Mouse (Mus musculus): Measurements from ENCODE around the gene Zdhhc19. TPM values are rescaled to one million over a fixed set of nuclear protein-coding genes. Genes with fewer than 3 reads are reported as not detected.

Zdhhc19 gene
- total RNA-seq, 1 experiment: not detected

GRCm38 (mm10) chr16:32464908-32465307 lies 31.2 kb upstream of the Zdhhc19 start:
- H3K36me3 ChIP-seq (ENCODE audit: control insufficient read depth, insufficient read depth, low read length, poor library complexity, severe bottlenecking): peaks cover 5% of the 10 kb centered on the region
- no peak overlapping the region for H3K27ac ChIP-seq (ENCODE audit: insufficient read depth, low read depth, low read length, poor library complexity, severe bottlenecking)
- no peak for TF ChIP-seq HCFC1 (IDR thresholded peaks at IDR 0.05; ENCODE audit: borderline replicate concordance, insufficient read depth, low read length)
- TF ChIP-seq ZNF384 (IDR thresholded peaks at IDR 0.05; ENCODE audit: low read depth, low read length): 0 out of 2 replicates have a peak, but pooled peaks have one; percentile 41
- TF ChIP-seq MAFK (IDR thresholded peaks at IDR 0.05; ENCODE audit: insufficient read depth, low read depth, low read length): no peak
- in situ Hi-C loops (cut with MboI; ENCODE audit: low sequenced_read_pairs in 2 of 2, unreplicated experiment in 2 of 2): no loop called here
- no peak overlapping the region for H3K9ac ChIP-seq (ENCODE audit: insufficient read depth, low read depth, low read length, poor library complexity, severe bottlenecking)
- H3K4me1 ChIP-seq (ENCODE audit: control insufficient read depth in 2 of 2, insufficient read depth in 2 of 2, low read length in 2 of 2, poor library complexity in 1 of 2): peaks cover 0 to 3% of the 10 kb centered on the region in 2 experiments; a peak in 1 of 4 replicates
- H3K9me3 ChIP-seq (ENCODE audit: control insufficient read depth, insufficient read depth, low read depth, low read length): no peaks in the 10 kb centered on the region
- H3K4me3 ChIP-seq (ENCODE audit: insufficient read depth in 1 of 2, low read depth in 1 of 2, low read length in 2 of 2, poor library complexity in 1 of 2, severe bottlenecking in 1 of 2): no peak overlapping the region
- no peak for DNase-seq (ENCODE audit: low read depth, low spot score)

- Histone ChIP-seq H3K36me3 (ENCODE audit: control insufficient read depth, insufficient read depth, low read length, poor library complexity, severe bottlenecking) (peaks cover 2% of the 10 kb centered on the region), H3K9ac (ENCODE audit: insufficient read depth, low read depth, low read length, poor library complexity, severe bottlenecking) (no peak overlapping the region), H3K4me1 (ENCODE audit: control insufficient read depth in 2 of 2, insufficient read depth in 2 of 2, low read length in 2 of 2, poor library complexity in 1 of 2) (no peaks in the 10 kb centered on the region), H3K9me3 (ENCODE audit: control insufficient read depth, insufficient read depth, low read depth, low read length) (no peaks in the 10 kb centered on the region), H3K27ac (ENCODE audit: insufficient read depth, low read depth, low read length, poor library complexity, severe bottlenecking) (no peak overlapping the region), H3K4me3 (ENCODE audit: insufficient read depth in 1 of 2, low read depth in 1 of 2, low read length in 2 of 2, poor library complexity in 1 of 2, severe bottlenecking in 1 of 2) (no peak overlapping the region)
- TF ChIP-seq HCFC1 (IDR thresholded peaks at IDR 0.05; ENCODE audit: borderline replicate concordance, insufficient read depth, low read length) (no peak), ZC3H11A (IDR thresholded peaks at IDR 0.05; ENCODE audit: borderline replicate concordance, low read depth, low read length) (no peak), ZNF384 (IDR thresholded peaks at IDR 0.05; ENCODE audit: low read depth, low read length) (no peak), CHD2 (IDR thresholded peaks at IDR 0.05; ENCODE audit: low read depth, low read length) (no peak), MAFK (IDR thresholded peaks at IDR 0.05; ENCODE audit: insufficient read depth, low read depth, low read length) (no peak)
- in situ Hi-C loops (cut with MboI; ENCODE audit: low sequenced_read_pairs in 2 of 2, unreplicated experiment in 2 of 2): no loop called here
- no peak for DNase-seq (ENCODE audit: low read depth, low spot score)
Observed at GRCm38 (mm10) chr16:32468488-32468887, 27.6 kb upstream of the Zdhhc19 start.

GRCm38 (mm10) chr16:32469404-32470105 lies 26.5 kb upstream of the Zdhhc19 start:
- H3K4me1 ChIP-seq (ENCODE audit: control insufficient read depth in 2 of 2, insufficient read depth in 2 of 2, low read length in 2 of 2, poor library complexity in 1 of 2): no peaks in the 10 kb centered on the region
- in situ Hi-C loops (cut with MboI; ENCODE audit: low sequenced_read_pairs in 2 of 2, unreplicated experiment in 2 of 2): no loop called here
- no peak overlapping the region for H3K4me3 ChIP-seq (ENCODE audit: insufficient read depth in 1 of 2, low read depth in 1 of 2, low read length in 2 of 2, poor library complexity in 1 of 2, severe bottlenecking in 1 of 2)
- TF ChIP-seq CHD2 (IDR thresholded peaks at IDR 0.05; ENCODE audit: low read depth, low read length): no peak
- no peak for TF ChIP-seq HCFC1 (IDR thresholded peaks at IDR 0.05; ENCODE audit: borderline replicate concordance, insufficient read depth, low read length)
- TF ChIP-seq MAFK (IDR thresholded peaks at IDR 0.05; ENCODE audit: insufficient read depth, low read depth, low read length): no peak
- no peak for TF ChIP-seq ZC3H11A (IDR thresholded peaks at IDR 0.05; ENCODE audit: borderline replicate concordance, low read depth, low read length)
- TF ChIP-seq ZNF384 (IDR thresholded peaks at IDR 0.05; ENCODE audit: low read depth, low read length): no peak
- H3K27ac ChIP-seq (ENCODE audit: insufficient read depth, low read depth, low read length, poor library complexity, severe bottlenecking): no peak overlapping the region
- H3K9ac ChIP-seq (ENCODE audit: insufficient read depth, low read depth, low read length, poor library complexity, severe bottlenecking): no peak overlapping the region
- peaks cover 2% of the 10 kb centered on the region for H3K36me3 ChIP-seq (ENCODE audit: control insufficient read depth, insufficient read depth, low read length, poor library complexity, severe bottlenecking)
- DNase-seq (ENCODE audit: low read depth, low spot score): no peak
- H3K9me3 ChIP-seq (ENCODE audit: control insufficient read depth, insufficient read depth, low read depth, low read length): no peaks in the 10 kb centered on the region

DNA sequence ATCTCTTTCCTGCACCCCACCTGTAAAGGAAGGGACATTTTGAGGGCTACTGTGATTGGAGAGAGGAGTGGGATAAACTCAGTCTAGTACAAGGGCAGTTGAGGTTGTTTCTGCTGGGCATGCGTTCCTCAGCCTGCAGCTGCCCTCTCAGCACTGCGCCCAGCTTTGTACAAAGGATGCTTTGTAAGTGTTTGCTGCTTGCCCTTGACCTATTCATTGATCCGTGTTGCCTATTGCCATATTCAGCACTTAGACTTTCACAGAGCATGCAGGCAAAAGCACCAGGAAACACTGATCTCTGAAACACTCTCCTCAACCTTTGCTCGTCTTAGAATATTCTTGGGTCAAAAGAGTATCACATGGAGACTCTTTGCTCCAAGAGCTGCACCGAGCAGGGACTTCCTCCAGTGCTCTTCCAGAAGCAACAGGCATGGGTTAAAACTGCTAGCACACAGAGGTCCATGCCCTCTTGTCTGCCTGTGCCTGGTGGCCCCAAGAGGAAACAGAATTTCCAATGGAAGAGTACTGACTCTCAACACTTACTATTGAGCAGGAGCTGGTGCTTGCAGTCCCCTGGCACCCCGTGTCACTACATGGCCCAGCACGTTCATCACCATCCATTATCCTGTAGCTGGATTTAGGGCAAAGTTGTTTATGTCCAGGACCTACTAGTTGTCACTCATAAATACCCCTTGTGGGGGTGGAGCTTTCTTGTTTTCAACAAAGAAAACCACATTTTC lies 23.6 kb upstream of the Zdhhc19 start:
- Histone ChIP-seq H3K36me3 (ENCODE audit: control insufficient read depth, insufficient read depth, low read length, poor library complexity, severe bottlenecking) (no peaks in the 10 kb centered on the region), H3K9ac (ENCODE audit: insufficient read depth, low read depth, low read length, poor library complexity, severe bottlenecking) (no peak overlapping the region), H3K4me3 (ENCODE audit: insufficient read depth in 1 of 2, low read depth in 1 of 2, low read length in 2 of 2, poor library complexity in 1 of 2, severe bottlenecking in 1 of 2) (no peak overlapping the region), H3K9me3 (ENCODE audit: control insufficient read depth, insufficient read depth, low read depth, low read length) (no peaks in the 10 kb centered on the region), H3K27ac (ENCODE audit: insufficient read depth, low read depth, low read length, poor library complexity, severe bottlenecking) (no peak overlapping the region), H3K4me1 (ENCODE audit: control insufficient read depth in 2 of 2, insufficient read depth in 2 of 2, low read length in 2 of 2, poor library complexity in 1 of 2) (no peaks in the 10 kb centered on the region)
- in situ Hi-C loops (cut with MboI; ENCODE audit: low sequenced_read_pairs in 2 of 2, unreplicated experiment in 2 of 2): no loop called here
- no peak for TF ChIP-seq ZC3H11A (IDR thresholded peaks at IDR 0.05; ENCODE audit: borderline replicate concordance, low read depth, low read length)
- TF ChIP-seq CHD2 (IDR thresholded peaks at IDR 0.05; ENCODE audit: low read depth, low read length): no peak
- no peak for TF ChIP-seq ZNF384 (IDR thresholded peaks at IDR 0.05; ENCODE audit: low read depth, low read length)
- no peak for TF ChIP-seq HCFC1 (IDR thresholded peaks at IDR 0.05; ENCODE audit: borderline replicate concordance, insufficient read depth, low read length)
- no peak for TF ChIP-seq MAFK (IDR thresholded peaks at IDR 0.05; ENCODE audit: insufficient read depth, low read depth, low read length)
- DNase-seq (ENCODE audit: low read depth, low spot score): no peak
